8 mouse cellular contexts compared by ENCODE assay signal in the genomic region with DNA sequence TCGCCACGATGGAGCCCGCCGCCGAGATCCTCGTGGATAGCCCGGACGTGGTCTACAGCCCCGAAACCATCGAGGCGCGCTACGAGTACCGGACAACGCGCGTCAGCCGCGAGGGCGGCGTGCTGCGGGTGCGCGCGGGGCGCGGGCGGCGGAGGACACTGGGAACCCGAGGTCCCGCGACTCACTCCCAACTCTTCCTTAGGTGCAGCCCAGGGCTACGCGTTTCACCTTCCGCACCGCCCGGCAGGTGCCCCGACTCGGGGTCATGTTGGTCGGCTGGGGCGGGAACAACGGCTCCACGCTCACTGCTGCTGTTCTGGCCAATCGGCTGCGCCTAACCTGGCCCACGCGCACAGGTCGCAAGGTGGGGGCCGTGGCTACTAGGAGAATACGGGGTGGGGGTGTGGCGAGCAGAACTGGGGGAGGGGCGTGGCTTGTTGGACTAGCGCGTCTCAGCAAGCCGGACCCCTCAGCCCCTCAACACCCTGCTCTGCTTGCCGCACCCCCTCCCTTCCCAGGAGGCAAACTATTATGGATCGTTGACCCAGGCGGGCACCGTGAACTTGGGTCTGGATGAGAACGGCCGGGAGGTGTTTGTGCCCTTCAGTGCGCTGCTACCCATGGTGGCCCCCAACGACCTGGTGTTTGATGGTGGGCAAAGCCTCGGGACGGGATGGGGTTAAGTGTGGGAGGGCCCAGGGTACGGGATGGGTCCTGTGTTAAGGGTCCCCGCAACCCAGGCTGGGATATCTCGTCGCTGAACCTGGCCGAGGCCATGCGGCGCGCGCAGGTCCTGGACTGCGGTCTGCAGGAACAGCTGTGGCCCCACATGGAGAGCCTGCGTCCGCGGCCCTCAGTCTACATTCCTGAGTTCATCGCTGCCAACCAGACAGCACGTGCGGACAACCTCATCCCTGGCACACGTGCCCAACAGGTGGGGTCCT. TPM values are rescaled to one million over a fixed set of nuclear protein-coding genes. Genes with fewer than 3 reads are reported as not detected.
DNase-seq lines count a peak whose midpoint lies in the region; ATAC-seq and TF ChIP-seq lines count a peak whose summit lies in the region.

No protein-coding gene starts in this region.

- no peaks in the 10 kb centered on the region for H3K27me3 ChIP-seq in cerebellum, adult 2 months (ENCODE audit: control insufficient read depth, insufficient read depth, low read length)
- peaks cover 46% of the 10 kb centered on the region for H3K27me3 ChIP-seq in midbrain, embryonic 10.5 days (ENCODE audit: low read depth, poor library complexity, severe bottlenecking)

- peaks cover 52% of the 10 kb centered on the region for H3K36me3 ChIP-seq in midbrain, embryonic 10.5 days

- peak overlapping the region; percentile 59 for H3K4me3 ChIP-seq in cerebellum, adult 2 months (replicated peaks; ENCODE audit: insufficient read depth, low read depth, low read length)
- peak overlapping the region; percentile 69 for H3K4me3 ChIP-seq in midbrain, embryonic 10.5 days

- TF ChIP-seq POLR2A in cerebellum, adult 2 months (IDR thresholded peaks at IDR 0.05; ENCODE audit: borderline replicate concordance, insufficient read depth, low read length): no peak

- no peak for TF ChIP-seq CTCF in cerebellum, adult 2 months (IDR thresholded peaks at IDR 0.05; ENCODE audit: borderline replicate concordance, insufficient read depth, low read depth, low read length)

- no peaks in the 10 kb centered on the region for H3K9me3 ChIP-seq in midbrain, embryonic 10.5 days (replicated peaks)

- peak; percentile 20; the same call in 1 of the 2 replicates for ATAC-seq in granulocyte monocyte progenitor cell, adult 5-6 weeks (replicated peaks; ENCODE audit: poor library complexity, severe bottlenecking)

- intact Hi-C loops in left cerebral cortex, postnatal 4 days (cut with DNase I): no loop called here

- H3K27ac ChIP-seq in cerebellum, adult 2 months (ENCODE audit: insufficient read depth, low read length): no peak overlapping the region
- peak overlapping the region; percentile 84 for H3K27ac ChIP-seq in midbrain, embryonic 10.5 days (replicated peaks)

- DNase-seq in ovary, postnatal 36 days (ENCODE audit: low spot score): peak; percentile 46
- no peak for DNase-seq in ovary, adult 18-20 months (ENCODE audit: low spot score)
- peak in 1 of 2 experiments; percentile 56 for DNase-seq in cerebellum, adult 2 months
- DNase-seq in kidney, postnatal 4 days: peak; percentile 63 to 75
- no peak for DNase-seq in midbrain, embryonic 10.5 days (ENCODE audit: low spot score)
- peak; percentile 32 for DNase-seq in thymus, postnatal 0 days (ENCODE audit: low spot score)
- no peak for DNase-seq in left cerebral cortex, postnatal 4 days

- 7% methylated on average over 82 of the region's 82 CpGs for WGBS in cerebellum, adult 2 months
- 11% methylated on average over 81 of the region's 82 CpGs for WGBS in midbrain, embryonic 10.5 days

- H3K4me1 ChIP-seq in cerebellum, adult 2 months (ENCODE audit: control insufficient read depth, insufficient read depth, low read length): peaks cover 14% of the 10 kb centered on the region; the same call in 1 of the 2 replicates
- peaks cover 69% of the 10 kb centered on the region for H3K4me1 ChIP-seq in midbrain, embryonic 10.5 days

RNA-seq across cellular contexts. Expression of gene Isyna1, which starts 0.7 kb away (rescaled TPM):
- 55.3 and 61.4 TPM in 2 replicates for polyA plus RNA-seq in cerebellum, adult 2 months (2012; rRNA removed)
- 30.8 and 66.6 TPM in 2 replicates for total RNA-seq in granulocyte monocyte progenitor cell, adult 5-6 weeks (2014; fragmentation: Nextera tagmentation)
- total RNA-seq in granulocyte monocyte progenitor cell, adult 5-6 weeks (2017): 35.2 and 38.6 TPM in 2 replicates
- polyA plus RNA-seq in midbrain, embryonic 10.5 days (2016; fragmentation: Nextera tagmentation; extraction: Ambion mirVana): 126 and 137 TPM in 2 replicates
- 78.9 and 88.4 TPM in 2 replicates for polyA plus RNA-seq in thymus, postnatal 0 days (2015; fragmentation: Nextera tagmentation; extraction: Ambion mirVana)
- total RNA-seq in left cerebral cortex, postnatal 4 days (2021): 10 to 100 TPM; 87.9 to 88.5 TPM

RNA-seq across cellular contexts. Expression of gene Ssbp4, which starts 13.8 kb away (rescaled TPM):
- polyA plus RNA-seq in cerebellum, adult 2 months (2012; rRNA removed): 172 and 181 TPM in 2 replicates
- total RNA-seq in granulocyte monocyte progenitor cell, adult 5-6 weeks (2014; fragmentation: Nextera tagmentation): 53.8 and 75.4 TPM in 2 replicates
- total RNA-seq in granulocyte monocyte progenitor cell, adult 5-6 weeks (2017): 35.2 and 87.9 TPM in 2 replicates
- 73.3 and 78.8 TPM in 2 replicates for polyA plus RNA-seq in midbrain, embryonic 10.5 days (2016; fragmentation: Nextera tagmentation; extraction: Ambion mirVana)
- 135 and 142 TPM in 2 replicates for polyA plus RNA-seq in thymus, postnatal 0 days (2015; fragmentation: Nextera tagmentation; extraction: Ambion mirVana)
- 100 to 1,000 TPM; 156 to 193 TPM for total RNA-seq in left cerebral cortex, postnatal 4 days (2021)

RNA-seq across cellular contexts. Expression of gene Lrrc25, which starts 21.1 kb away (rescaled TPM):
- 0.30 and 0.33 TPM in 2 replicates for polyA plus RNA-seq in cerebellum, adult 2 months (2012; rRNA removed)
- total RNA-seq in granulocyte monocyte progenitor cell, adult 5-6 weeks (2014; fragmentation: Nextera tagmentation): 2.9 and 5.2 TPM in 2 replicates
- 1.1 and 3.1 TPM in 2 replicates for total RNA-seq in granulocyte monocyte progenitor cell, adult 5-6 weeks (2017)
- 1.1 and 1.2 TPM in 2 replicates for polyA plus RNA-seq in midbrain, embryonic 10.5 days (2016; fragmentation: Nextera tagmentation; extraction: Ambion mirVana)
- polyA plus RNA-seq in thymus, postnatal 0 days (2015; fragmentation: Nextera tagmentation; extraction: Ambion mirVana): 4.7 and 5.8 TPM in 2 replicates
- total RNA-seq in left cerebral cortex, postnatal 4 days (2021): 1 to 10 TPM; 1.1 to 1.3 TPM

RNA-seq across cellular contexts. Expression of gene Gdf15, which starts 37.4 kb away (rescaled TPM):
- polyA plus RNA-seq in cerebellum, adult 2 months (2012; rRNA removed): 0.28 and 0.51 TPM in 2 replicates
- total RNA-seq in granulocyte monocyte progenitor cell, adult 5-6 weeks (2014; fragmentation: Nextera tagmentation): not detected in 2 replicates
- 0.67 TPM in 1 of 2 replicates, not detected in the other for total RNA-seq in granulocyte monocyte progenitor cell, adult 5-6 weeks (2017)
- polyA plus RNA-seq in midbrain, embryonic 10.5 days (2016; fragmentation: Nextera tagmentation; extraction: Ambion mirVana): not detected in 2 replicates
- 1.2 and 1.4 TPM in 2 replicates for polyA plus RNA-seq in thymus, postnatal 0 days (2015; fragmentation: Nextera tagmentation; extraction: Ambion mirVana)
- not detected for total RNA-seq in left cerebral cortex, postnatal 4 days (2021)

RNA-seq across cellular contexts. Expression of gene Ell, which starts 55.6 kb away (rescaled TPM):
- polyA plus RNA-seq in cerebellum, adult 2 months (2012; rRNA removed): 27.9 and 29.1 TPM in 2 replicates
- total RNA-seq in granulocyte monocyte progenitor cell, adult 5-6 weeks (2014; fragmentation: Nextera tagmentation): 11.7 and 13.6 TPM in 2 replicates
- 5.5 and 5.7 TPM in 2 replicates for total RNA-seq in granulocyte monocyte progenitor cell, adult 5-6 weeks (2017)
- polyA plus RNA-seq in midbrain, embryonic 10.5 days (2016; fragmentation: Nextera tagmentation; extraction: Ambion mirVana): 18.0 and 22.7 TPM in 2 replicates
- polyA plus RNA-seq in thymus, postnatal 0 days (2015; fragmentation: Nextera tagmentation; extraction: Ambion mirVana): 13.5 and 14.2 TPM in 2 replicates
- 10 to 100 TPM; 17.7 to 20.0 TPM for total RNA-seq in left cerebral cortex, postnatal 4 days (2021)

Comparison
In these comparisons a context has a peak if more than half of its experiments do, and no peak if none do; other contexts are left out.
1. DNase-seq: peak in ovary, postnatal 36 days (single experiment), kidney, postnatal 4 days (2 of 2) and thymus, postnatal 0 days (single experiment); none in ovary, adult 18-20 months (single experiment), midbrain, embryonic 10.5 days (single experiment) and left cerebral cortex, postnatal 4 days (single experiment).